Mouse (Mus musculus): ENCODE measurements around the gene Rap1gds1. TPM values are rescaled to one million over a fixed set of nuclear protein-coding genes. Genes with fewer than 3 reads are reported as not detected.
A peak's percentile ranks its signal among the peaks of the same experiment; 100 is the strongest.

Gene Rap1gds1
- total RNA-seq, 2 experiments from 2014 or later = 165 to 170 TPM

DNA sequence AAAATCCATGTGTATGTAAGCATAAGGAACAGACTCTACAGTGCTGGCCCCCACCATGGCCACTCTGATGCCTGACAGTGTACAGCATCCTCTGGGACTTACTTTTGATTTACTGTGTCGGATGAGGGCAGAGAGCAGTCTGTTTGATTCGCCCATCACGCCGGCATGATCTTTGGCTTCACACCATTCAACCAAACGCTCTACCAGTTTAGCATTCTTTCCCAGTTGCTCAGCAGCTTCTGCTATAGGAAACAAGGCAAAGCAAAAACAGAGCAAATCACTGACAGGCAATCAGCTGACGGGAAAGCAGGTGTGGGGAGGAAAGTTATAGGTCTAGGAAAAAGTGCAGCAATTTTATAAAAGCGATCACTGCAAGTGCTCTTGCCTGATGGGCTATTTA is 119.8 kb downstream of the Rap1gds1 start:
- intact Hi-C loops (cut with DNase I) = no loop called here
- no peak for DNase-seq

DNA sequence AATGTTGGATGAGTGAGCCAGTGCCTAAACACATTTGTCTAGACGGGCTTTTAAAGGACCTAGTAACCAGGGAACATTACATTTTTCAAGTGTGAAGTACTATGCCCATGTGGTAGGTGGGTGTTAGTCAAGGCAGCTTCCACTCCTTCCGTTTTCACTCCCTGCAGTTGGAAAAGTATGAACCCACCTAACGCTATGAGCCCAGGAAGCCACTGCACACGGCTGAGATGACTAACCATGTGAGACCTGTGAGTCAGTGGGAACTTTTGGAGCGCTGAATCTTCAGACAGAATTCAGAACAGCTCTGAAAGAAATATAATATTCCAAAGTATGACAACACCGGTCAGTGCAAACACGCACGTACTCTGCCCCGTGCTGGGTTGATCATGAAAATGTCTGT is 125.9 kb downstream of the Rap1gds1 start:
- intact Hi-C loops (cut with DNase I) = no loop called here
- no peak for DNase-seq

DNA sequence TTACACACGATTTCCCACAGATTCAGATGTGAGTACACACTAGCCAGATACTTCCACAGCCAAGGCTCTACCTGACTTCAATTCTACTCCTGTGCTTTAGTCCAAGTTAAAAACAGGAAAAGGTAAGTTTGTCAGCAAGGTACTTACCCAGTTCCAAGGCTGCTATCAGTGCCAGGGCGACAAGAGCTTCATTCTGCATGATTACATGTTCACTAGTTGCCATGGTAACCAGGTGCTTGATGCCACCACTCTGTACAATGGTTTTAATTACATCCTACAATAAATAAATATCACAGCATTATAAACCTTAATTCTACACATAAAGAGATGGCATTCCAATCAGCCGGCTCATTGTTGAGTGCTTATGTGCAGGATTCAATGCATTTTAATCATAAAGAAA is 129.5 kb downstream of the Rap1gds1 start:
- no peak for DNase-seq
- intact Hi-C loops (cut with DNase I) = no loop called here

GRCm38 (mm10) chr3:138941604-138942003 is 133.4 kb downstream of the Rap1gds1 start:
- intact Hi-C loops (cut with DNase I) = no loop called here
- DNase-seq = no peak

- DNase-seq = no peak
- intact Hi-C loops (cut with DNase I) = no loop called here
Measured at GRCm38 (mm10) chr3:138937241-138937640, 137.8 kb downstream of the Rap1gds1 start.

DNA sequence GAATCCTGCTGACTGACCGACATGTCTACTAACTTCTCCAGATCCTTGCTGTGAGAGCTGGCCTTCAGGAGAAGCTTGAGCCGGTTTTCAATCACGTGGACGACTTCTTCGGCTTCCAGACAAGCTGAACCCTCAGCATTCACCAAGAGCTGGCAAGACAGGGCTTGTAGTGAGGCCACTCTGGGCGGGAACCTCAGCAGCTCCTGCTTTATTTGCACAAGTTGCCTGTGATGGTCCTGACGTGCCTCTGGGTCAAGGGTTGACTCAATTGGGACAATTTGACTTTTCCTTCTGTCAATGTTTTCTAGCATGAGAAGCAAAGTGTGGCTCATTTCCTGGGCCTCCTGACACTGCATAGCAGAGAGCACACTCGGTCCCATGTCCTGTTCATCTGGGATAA is 138.2 kb downstream of the Rap1gds1 start:
- no peak for DNase-seq
- intact Hi-C loops (cut with DNase I) = no loop called here

DNA sequence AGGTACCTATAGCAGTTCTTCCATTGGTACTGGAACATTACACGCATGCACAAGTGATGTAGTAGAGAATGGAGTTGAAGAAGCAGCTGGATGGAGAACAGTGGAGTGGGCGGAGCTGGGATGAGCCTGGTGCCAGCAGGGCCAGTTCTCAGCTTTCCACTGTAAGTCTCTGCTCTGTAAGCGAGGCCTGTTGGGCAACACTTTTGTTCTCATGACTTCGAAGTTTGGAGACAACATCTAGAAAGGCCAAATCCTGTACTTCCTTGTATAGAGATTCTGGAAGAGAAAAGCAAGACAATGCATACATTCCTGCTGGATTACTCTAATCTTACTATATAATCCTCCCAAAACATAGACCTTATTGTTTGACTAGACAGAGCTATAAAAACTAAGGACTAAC is 147.6 kb downstream of the Rap1gds1 start:
- DNase-seq = no peak
- intact Hi-C loops (cut with DNase I) = no loop called here

DNA sequence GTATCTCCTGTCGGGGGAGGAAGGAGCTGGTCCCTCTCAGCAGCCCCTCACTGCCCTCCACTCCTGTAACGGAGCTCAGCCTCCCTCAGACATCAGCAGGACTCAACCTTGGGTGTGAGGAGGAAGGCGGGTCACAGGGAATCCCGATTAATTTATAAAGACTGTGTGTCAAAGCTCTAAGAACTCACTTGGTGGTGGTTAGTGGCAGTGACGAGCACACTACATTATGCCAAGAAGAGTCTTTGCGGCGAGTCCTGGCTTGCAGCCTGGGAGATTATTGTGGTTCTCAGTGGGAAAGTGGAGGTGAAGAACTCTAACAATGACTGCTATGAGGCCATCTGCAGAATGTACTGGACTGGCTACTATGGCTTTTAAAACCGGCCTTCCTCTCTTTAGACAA is 148.8 kb downstream of the Rap1gds1 start:
- no peak for DNase-seq
- intact Hi-C loops (cut with DNase I) = no loop called here

DNA sequence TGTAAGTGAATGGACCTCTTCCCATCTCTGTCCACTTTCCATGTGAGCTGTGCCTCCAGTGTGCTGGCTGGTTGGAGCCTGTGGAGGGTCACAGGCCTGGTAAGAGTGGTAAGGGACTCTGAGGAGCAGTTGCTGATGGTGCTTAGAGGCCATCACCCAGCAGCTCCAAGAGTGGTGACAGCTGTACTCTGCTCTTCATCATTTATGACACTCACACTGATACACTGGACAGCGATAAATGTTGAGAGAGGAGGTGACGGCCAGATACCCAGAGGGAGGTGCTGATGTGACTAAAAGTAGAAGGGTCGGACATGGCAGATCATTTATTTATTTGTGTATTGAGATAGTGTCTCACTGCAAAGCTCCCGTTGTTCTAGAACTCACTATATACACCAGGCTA is 156.8 kb downstream of the Rap1gds1 start:
- no peak for DNase-seq
- intact Hi-C loops (cut with DNase I) = no loop called here

- no peak for DNase-seq
- intact Hi-C loops (cut with DNase I) = no loop called here
Measured at GRCm38 (mm10) chr3:138917016-138917415, 158.0 kb downstream of the Rap1gds1 start.

GRCm38 (mm10) chr3:138916591-138916990 is 158.4 kb downstream of the Rap1gds1 start:
- DNase-seq = no peak
- intact Hi-C loops (cut with DNase I) = no loop called here

GRCm38 (mm10) chr3:138914626-138915288 is 160.2 kb downstream of the Rap1gds1 start:
- intact Hi-C loops (cut with DNase I) = no loop called here
- DNase-seq = no peak

GRCm38 (mm10) chr3:138912504-138912903 is 162.5 kb downstream of the Rap1gds1 start:
- DNase-seq = no peak
- intact Hi-C loops (cut with DNase I) = no loop called here

GRCm38 (mm10) chr3:138909313-138909712 is 165.7 kb downstream of the Rap1gds1 start:
- no peak for DNase-seq
- intact Hi-C loops (cut with DNase I) = loop anchor here (10.0 kb wide), 3 partner anchors 265 to 345 kb away; no protein-coding TSS in a partner anchor

DNA sequence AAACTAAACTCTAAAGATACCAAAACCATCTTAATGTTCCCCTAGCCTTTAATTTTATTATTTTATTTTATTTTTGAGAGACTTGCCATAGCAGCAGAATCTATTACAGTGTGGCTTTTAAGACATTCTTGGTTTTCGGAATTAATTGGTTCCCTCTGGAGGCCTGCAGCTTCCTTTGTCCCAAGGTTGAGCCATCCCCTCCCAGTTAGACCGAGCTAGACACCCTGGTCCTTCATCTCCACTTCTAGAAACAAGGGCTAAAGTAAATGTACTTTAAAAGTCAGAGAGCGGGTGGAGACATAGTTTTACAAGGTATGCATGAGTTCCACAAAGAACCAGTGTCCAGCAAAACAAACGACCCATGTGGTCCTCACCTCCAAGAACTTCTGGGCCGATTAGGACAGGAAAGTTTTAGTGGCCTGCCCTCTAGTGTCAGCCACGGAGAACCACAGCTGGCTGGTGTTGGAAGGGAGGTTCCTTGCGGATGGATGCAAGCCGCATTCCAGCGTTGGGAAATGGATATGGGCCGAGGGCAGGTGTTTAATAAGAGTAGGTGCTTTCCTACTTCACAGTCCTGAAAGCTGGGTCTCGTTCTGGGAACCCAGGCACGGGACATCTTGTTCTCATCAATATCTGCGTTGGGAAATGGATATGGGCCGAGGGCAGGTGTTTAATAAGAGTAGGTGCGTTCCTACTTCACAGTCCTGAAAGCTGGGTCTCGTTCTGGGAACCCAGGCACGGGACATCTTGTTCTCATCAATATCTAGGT is 168.7 kb downstream of the Rap1gds1 start:
- intact Hi-C loops (cut with DNase I) = loop anchor here (10.0 kb wide), 3 partner anchors 261 to 341 kb away; no protein-coding TSS in a partner anchor
- peak; percentile 71 for DNase-seq

GRCm38 (mm10) chr3:138905678-138906077 is 169.3 kb downstream of the Rap1gds1 start:
- peak; percentile 49 for DNase-seq
- intact Hi-C loops (cut with DNase I) = loop anchor here (10.0 kb wide), 3 partner anchors 261 to 341 kb away; no protein-coding TSS in a partner anchor

DNA sequence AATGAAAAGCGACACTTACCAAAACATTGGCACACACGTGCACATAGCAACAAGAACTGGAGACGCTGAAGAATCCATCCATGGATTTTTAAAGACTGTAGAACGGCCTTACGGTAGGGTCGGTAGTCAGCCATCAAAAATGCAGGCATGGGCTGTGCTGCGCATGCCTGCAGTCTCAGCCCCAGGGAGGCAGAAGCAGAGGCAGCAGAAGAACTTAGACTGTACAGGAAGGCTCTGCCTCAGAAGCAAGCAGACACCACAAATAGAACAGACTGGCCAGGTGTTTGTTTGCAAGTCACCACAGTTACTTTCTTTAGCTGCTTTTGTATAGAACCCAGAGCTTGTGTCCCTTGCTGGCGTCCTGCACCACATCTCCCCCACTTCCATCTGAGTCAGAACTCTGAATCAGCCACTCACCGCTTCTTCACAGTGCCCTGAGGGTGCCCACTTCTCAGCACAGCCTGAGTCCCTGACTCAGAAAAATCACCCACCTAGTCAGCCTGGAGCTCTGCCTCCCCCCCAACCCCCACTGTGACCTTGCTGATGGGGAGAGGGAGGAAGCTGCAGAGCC is 174.3 kb downstream of the Rap1gds1 start:
- DNase-seq = no peak
- intact Hi-C loops (cut with DNase I) = loop anchor here (5.0 to 10.0 kb wide), 4 partner anchors 158 to 336 kb away; partner anchors contain the start of gene Tspan5

- intact Hi-C loops (cut with DNase I) = no loop called here
- DNase-seq = no peak
Measured at GRCm38 (mm10) chr3:138898055-138898454, 176.9 kb downstream of the Rap1gds1 start.

DNA sequence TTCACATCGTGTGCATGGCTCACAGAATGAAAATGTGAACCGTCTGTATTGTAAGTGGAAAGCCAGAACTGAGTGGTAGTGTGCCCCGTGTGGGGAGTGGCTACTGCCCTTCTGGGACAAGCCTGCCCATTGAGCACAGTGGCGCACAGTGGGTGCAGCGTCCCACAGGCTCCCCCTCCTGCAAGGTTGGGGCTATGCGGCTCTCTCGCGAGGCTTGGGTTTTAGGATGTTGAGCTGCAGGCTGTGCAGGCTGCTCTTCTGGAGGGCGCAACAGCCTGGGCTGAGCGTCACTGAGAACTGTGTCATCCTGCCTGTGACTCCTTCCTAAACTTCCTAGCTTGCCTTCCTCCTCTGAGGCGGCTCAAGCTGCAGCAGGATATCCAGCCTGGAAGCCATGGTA is 177.5 kb downstream of the Rap1gds1 start:
- intact Hi-C loops (cut with DNase I) = no loop called here

GRCm38 (mm10) chr3:138893520-138893919 is 181.5 kb downstream of the Rap1gds1 start:
- no peak for DNase-seq
- intact Hi-C loops (cut with DNase I) = no loop called here

More for the DNA sequence above, 177.5 kb downstream of the Rap1gds1 start:
- no peak for DNase-seq

DNA sequence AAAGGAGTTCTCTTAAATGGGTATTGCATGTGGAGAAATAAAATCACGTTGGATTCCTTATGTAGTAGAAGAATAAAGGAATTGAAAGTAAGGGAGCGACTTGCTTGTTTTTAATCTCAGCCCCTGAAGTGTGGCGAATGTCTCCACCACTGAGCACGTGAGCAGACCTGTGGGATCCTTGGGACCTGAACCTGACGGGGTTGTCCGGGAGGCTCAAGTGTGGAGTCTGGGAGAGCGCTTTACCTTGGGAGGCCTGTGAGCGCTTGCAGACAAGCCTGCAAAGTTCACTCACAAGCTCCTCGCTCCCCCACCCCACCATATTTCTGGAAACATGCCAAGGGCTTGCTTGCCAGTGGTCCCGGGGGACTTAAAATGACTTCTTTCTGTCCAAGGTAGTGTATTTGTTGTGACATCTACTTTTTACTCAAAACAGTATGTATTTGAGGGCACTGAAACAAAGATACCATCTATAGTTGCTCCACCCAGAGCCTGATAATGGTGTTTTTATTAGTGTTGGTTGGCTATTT is 185.2 kb downstream of the Rap1gds1 start:
- DNase-seq = peak; percentile 53
- intact Hi-C loops (cut with DNase I) = no loop called here

Data from left cerebral cortex, postnatal 4 days (tissue).